Mouse (Mus musculus) urinary bladder, postnatal 10 days (tissue): ENCODE measurements around the gene Rapgef2.
"Not testable (repeated sequence)": the region's sequence is repeated elsewhere in the genome, so short reads cannot be mapped to it uniquely, and the experiment has no call there.

Experiments used
- DNase-seq: peaks from one replicate; pipeline ENCODE4 v3.0.0; 2022; ENCODE audit warnings: low spot score

Gene Rapgef2

DNA sequence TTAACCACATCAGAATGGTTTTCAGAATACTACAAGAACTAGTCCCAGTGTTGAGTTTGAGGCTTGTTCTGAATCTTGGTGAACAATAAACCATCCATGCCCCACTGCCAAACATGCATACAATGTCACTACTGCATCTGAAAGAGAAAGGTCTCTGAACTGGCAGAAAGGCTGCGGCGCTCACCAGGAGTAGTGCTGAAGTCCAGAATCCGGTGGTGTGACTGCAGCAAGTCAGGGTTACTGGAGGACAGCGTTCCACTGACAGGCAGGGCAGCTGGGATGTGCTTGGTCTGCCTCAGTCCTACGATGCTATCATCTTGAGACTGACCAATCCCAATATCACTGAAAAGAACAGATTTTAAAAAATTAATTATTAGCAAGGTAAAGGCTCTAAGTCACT, 197.9 kb downstream of the Rapgef2 start:
- no peak for DNase-seq

GRCm38 (mm10) chr3:79086282-79086681, 200.0 kb downstream of the Rapgef2 start:
- DNase-seq, result no peak

DNA sequence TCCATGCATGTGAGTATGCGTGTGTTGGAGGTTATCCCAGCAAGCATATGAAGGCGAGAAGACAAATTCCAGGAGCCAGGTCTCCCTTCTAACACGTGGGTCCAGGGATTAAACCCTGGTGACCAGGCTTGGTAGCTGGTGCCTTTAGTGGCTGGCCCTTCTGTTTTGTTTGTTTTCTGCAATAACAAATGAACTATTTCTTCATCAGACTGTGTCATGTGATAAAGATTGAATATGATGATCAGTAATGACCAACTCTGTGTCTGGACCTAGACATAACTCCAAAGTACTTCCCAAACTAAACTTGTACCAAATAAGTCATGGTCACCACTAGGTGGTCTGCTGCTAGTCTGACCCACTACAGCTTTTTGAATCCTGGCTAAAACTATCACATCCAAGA, 202.4 kb downstream of the Rapgef2 start:
- no peak for DNase-seq

GRCm38 (mm10) chr3:79083030-79083429, 203.3 kb downstream of the Rapgef2 start:
- no peak for DNase-seq

DNA sequence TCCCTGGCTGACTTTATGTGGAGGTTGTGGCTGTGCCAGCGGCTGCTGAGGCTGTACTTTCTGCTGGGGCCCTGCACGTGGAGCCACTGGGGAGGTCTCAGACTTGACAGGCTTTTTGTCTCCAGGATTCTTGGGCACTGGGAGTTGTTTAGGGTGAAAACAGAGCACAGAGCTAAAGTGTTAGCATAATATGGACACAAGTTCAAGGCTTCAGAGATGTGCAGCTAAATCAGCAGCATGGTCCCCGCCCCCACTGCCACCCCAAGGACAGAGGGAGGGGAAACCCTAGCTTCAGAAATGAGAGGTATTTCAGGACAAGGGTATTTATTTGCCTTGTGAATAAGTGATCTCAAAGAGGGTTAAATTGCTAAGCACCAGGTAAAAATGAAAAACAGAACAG, 207.2 kb downstream of the Rapgef2 start:
- no peak for DNase-seq

GRCm38 (mm10) chr3:79074970-79075369, 211.3 kb downstream of the Rapgef2 start:
- no peak for DNase-seq

GRCm38 (mm10) chr3:79073541-79074244, 212.6 kb downstream of the Rapgef2 start:
- DNase-seq, result no peak

GRCm38 (mm10) chr3:79071561-79071960, 214.8 kb downstream of the Rapgef2 start:
- DNase-seq, result no peak

DNA sequence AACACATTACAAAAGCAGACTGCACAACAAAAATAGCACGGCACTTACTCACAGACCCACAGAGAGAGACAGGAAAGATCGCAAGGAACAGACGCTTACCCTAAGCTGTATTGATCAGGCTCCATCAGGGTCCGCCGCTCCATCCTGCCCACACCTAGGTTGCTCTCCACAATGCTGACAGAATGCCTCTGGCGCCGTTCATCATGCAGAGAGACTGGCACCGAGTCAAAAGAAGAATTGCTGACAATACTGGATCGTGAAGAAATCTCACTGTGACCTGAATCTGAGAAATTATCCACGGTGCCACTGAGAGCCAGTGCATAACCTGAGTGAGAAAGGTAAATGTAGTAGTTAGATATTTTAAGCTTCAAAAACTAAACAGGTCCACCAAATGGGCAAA, 216.4 kb downstream of the Rapgef2 start:
- no peak for DNase-seq

DNA sequence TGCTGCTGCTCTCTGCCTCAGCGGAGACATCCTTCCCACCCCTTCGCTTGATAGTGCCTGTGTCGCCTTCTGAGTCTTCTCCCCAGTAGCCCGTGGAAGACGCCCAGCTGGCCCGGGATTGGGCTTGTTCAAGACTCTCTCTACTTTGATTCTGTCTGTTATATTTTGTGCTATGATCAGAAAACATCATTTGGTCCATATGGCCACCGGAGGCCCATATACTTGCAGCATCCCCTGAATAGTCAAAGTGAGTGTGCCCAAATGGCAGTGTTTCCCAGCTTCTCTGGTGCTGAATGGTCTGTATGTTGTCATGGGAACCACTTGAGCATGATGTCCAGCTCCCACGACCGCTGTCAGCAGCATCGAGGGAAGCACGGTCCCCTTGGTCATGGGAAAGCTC, 217.3 kb downstream of the Rapgef2 start:
- DNase-seq, result no peak

- DNase-seq, result no peak
Observed at GRCm38 (mm10) chr3:79066455-79067055, 219.8 kb downstream of the Rapgef2 start.

GRCm38 (mm10) chr3:79064096-79064495, 222.2 kb downstream of the Rapgef2 start:
- DNase-seq, result no peak

DNA sequence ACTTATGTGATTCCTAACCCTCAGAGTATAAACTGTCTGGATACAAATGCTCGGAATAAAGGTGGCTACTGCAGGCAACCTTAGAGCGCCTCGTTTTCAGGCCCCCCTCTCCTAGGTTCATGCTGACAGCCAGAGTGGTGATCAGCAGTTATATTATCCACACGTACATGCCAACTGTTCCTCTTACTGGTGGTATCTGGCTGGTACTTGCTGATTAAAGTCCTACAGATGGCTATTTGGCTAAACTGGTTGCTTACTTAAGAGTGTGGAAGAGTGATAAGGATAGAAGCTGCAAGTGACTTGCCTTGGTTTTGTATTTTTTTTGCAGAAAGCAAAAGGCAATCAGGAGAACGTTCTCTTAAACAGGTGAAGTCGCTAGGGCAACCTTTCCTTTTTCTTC, 224.9 kb downstream of the Rapgef2 start:
- DNase-seq, result no peak

DNA sequence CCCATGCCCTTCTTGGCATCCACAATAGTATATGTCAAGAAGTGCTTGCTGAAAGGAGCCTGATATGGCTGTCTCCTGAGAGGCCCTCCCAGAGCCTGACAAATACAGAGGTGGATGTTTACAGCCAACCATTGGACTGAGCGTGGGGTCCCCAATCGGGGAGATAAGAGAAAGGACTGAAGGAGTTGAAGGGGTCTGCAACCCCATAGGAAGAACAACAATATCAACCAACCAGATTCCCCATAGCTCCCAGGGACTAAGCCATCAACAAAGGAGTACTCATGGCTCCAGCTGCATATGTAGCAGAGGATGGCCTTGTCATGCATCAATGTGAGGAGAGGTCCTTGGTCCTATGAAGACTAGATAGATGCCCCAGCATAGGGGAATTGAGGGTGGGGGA, 227.8 kb downstream of the Rapgef2 start:
- DNase-seq, result not testable (repeated sequence)

GRCm38 (mm10) chr3:79045251-79045650, 241.1 kb downstream of the Rapgef2 start:
- no peak for DNase-seq

DNA sequence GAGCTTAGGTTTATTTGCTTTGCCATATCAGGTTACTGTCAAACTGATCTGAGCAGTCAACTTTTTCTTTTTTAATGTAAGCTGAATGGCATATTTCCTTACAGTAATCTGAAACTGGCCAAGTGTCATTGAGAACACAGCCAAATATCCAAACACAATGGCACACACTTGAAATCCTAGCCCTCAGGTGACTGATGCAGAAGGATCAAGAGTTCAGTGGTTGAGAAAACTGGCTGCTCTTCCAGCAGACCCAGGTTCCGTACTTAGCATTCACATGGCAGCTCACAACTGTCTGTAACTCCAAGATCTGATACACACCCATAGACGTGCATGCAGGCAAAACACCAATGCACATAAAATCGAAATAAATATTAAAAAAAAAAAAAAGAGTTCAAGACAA, 243.3 kb downstream of the Rapgef2 start:
- no peak for DNase-seq

DNA sequence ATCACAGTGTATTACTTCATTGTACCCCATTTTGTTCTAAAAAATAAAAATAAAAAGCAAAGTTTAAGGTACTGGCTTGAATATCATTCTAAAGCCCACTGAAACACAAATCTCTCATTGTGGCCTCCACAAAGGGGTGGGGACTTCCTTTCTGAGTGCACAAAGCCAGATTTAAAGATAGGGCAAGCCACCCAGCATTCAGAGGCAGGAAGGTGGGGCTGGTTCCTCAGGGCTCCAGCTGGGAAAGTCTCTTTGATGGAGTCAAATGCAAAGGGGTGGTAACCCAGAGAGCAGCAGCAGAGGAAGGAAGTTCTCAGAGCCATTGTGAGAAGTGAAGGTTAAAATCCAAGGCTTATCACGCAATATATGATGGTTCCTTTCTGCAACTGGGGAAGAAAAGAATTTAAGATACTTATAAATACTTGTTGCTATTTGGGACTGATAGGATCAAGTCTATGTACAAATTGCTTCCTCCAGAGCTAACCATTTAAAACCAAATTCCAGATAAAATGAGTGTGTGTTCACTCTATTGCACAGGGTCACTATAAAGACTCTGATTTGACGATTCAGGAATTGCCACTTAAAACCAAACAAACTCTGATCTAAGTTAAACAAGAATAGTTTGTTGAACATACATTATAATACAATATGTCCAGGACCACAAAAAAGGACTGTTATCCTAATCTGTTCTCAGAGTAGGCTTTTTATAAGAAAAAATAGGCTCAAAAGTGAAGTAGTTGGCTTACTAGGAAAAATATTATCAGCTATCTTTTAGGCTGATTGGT, 246.5 kb downstream of the Rapgef2 start:
- no peak for DNase-seq

DNA sequence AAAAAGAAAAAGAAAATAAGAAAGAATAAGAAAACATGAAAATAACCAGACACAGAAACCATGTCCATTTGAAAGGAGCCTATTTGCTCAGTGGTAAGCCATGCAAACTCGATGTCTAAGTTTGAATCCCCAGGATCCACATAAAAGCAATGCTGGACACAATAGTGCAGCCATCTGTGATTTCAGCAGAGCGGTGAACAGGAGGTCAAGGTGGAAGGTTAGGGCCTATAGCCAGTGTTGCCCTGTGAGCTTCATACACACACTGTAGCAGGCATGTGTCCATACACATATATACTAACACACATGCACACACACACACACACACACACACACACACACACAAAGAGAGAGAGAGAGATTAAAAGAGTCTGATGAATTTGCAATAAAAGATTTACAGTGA, 247.3 kb downstream of the Rapgef2 start:
- no peak for DNase-seq

- DNase-seq, result no peak
Observed at GRCm38 (mm10) chr3:79034457-79034856, 251.9 kb downstream of the Rapgef2 start.

GRCm38 (mm10) chr3:79030855-79031254, 255.5 kb downstream of the Rapgef2 start:
- DNase-seq, result no peak

GRCm38 (mm10) chr3:79028153-79028878, 258.0 kb downstream of the Rapgef2 start:
- no peak for DNase-seq

GRCm38 (mm10) chr3:79025983-79026382, 260.3 kb downstream of the Rapgef2 start:
- no peak for DNase-seq
